Mouse (Mus musculus) ES-E14 (cell line): ENCODE results near the gene Olfr1058. TPM values are rescaled to one million over a fixed set of nuclear protein-coding genes. Genes with fewer than 3 reads are reported as not detected.
"Not testable (repeated sequence)": the region's sequence is repeated elsewhere in the genome, so short reads cannot be mapped to it uniquely, and the experiment has no call there.

Source experiments
- DNase-seq: peaks from one replicate; pipeline ENCODE4 v3.0.0-alpha.2; 2013; ENCODE audit warnings: low read depth, low spot score
- H3K27ac ChIP-seq: 2 replicates; pipeline ENCODE4 v1.5.1; 2012; ENCODE audit warnings: low read depth, mild to moderate bottlenecking, low read length, moderate library complexity, mixed read lengths; ENCODE audit not compliant: poor library complexity, insufficient read depth, severe bottlenecking
- H3K36me3 ChIP-seq: 2 replicates; pipeline ENCODE4 v1.6.1; 2012; ENCODE audit warnings: mild to moderate bottlenecking, low read length, moderate library complexity, mixed read lengths; ENCODE audit not compliant: control insufficient read depth, poor library complexity, insufficient read depth, severe bottlenecking
- H3K4me1 ChIP-seq, 2 experiments: fragments of 150-350 bp in 1 of 2; sonication (generic) in 1 of 2; 2 replicates each; pipeline ENCODE4 v1.6.1; 2012; ENCODE audit warnings: low read length in 2 of 2, mild to moderate bottlenecking in 1 of 2, mixed read lengths in 1 of 2; ENCODE audit not compliant: control insufficient read depth in 2 of 2, insufficient read depth in 2 of 2, poor library complexity in 1 of 2
- H3K4me3 ChIP-seq, 2 experiments: fragments of 150-350 bp in 1 of 2; sonication (generic) in 1 of 2; 2 replicates each; pipeline ENCODE4 v1.5.1; 2012; ENCODE audit warnings: low read length in 2 of 2, low read depth in 1 of 2, mild to moderate bottlenecking in 1 of 2, mixed read lengths in 1 of 2; ENCODE audit not compliant: insufficient read depth in 1 of 2, poor library complexity in 1 of 2, severe bottlenecking in 1 of 2
- H3K9ac ChIP-seq: 2 replicates; pipeline ENCODE4 v1.6.1; 2012; ENCODE audit warnings: low read depth, mild to moderate bottlenecking, low read length, mixed read lengths; ENCODE audit not compliant: poor library complexity, insufficient read depth, severe bottlenecking
- H3K9me3 ChIP-seq: fragments of 150-350 bp; sonication (generic); 2 replicates; pipeline ENCODE4 v1.6.1; 2012; ENCODE audit warnings: low read depth, mild to moderate bottlenecking, low read length; ENCODE audit not compliant: control insufficient read depth, insufficient read depth
- CHD2 ChIP-seq: IDR thresholded peaks from 2 replicates; pipeline ENCODE4 v1.6.1; 2014; ENCODE audit warnings: mild to moderate bottlenecking, low read depth, low read length, inconsistent platforms
- HCFC1 ChIP-seq: IDR thresholded peaks from 2 replicates; pipeline ENCODE4 v1.6.1; 2012; ENCODE audit warnings: low read length, inconsistent platforms, borderline replicate concordance; ENCODE audit not compliant: insufficient read depth
- MAFK ChIP-seq: IDR thresholded peaks from 2 replicates; pipeline ENCODE4 v1.6.1; 2014; ENCODE audit warnings: mild to moderate bottlenecking, low read depth, low read length, inconsistent platforms; ENCODE audit not compliant: insufficient read depth
- ZC3H11A ChIP-seq: IDR thresholded peaks from 2 replicates; pipeline ENCODE4 v1.6.1; 2012; ENCODE audit warnings: low read depth, mild to moderate bottlenecking, inconsistent platforms, low read length, borderline replicate concordance
- ZNF384 ChIP-seq: IDR thresholded peaks from 2 replicates; pipeline ENCODE4 v1.6.1; 2012; ENCODE audit warnings: low read depth, low read length, inconsistent platforms
- in situ Hi-C, 2 experiments: fragments of 600-800 bp; cut with MboI; formaldehyde crosslinking; loops; one replicate each; pipeline ENCODE4 v1.15.1; 2025; ENCODE audit warnings: low sequenced_read_pairs in 2 of 2, inconsistent platforms in 1 of 2; ENCODE audit not compliant: unreplicated experiment in 2 of 2
- total RNA-seq: library from RNA; depleted of rRNA; stranded (reverse); fragments of 300-350 nt; gene quantifications from 2 replicates; pipeline ENCODE4 v1.2.3, GENCODE M21; 2012

Olfr1058 gene
- total RNA-seq, 1 experiment, result not detected

DNA sequence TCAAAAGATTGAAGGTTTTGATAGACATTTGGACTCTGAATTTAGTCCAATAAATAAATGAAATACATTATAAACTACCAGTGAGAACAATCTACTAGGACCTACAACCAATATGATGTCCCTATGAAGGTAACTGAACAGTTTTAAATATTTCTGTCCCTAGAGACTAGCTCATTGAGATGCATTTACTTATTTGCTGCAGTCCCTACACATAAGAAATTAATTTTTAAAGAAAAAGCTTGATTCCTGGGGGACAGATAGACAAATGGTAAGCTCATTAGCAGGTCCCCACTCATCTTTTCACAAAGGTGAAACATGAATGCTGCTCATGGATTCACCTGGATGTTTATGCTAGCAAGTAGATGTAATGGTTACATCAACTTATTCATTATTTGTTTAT, 10.1 kb downstream of the Olfr1058 start, which contains the start of gene Olfr1057:
TSS of gene Olfr1057 (minus strand) at position 101 of the 400 bp plus-strand sequence.
- no peak within 1 kb of the TSS for H3K27ac ChIP-seq
- H3K36me3 ChIP-seq, result no peaks in the 10 kb centered on the region
- H3K9ac ChIP-seq, result no peak within 1 kb of the TSS
- no peak for DNase-seq
- no peak within 1 kb of the TSS for H3K4me3 ChIP-seq
- H3K9me3 ChIP-seq, result no peaks in the 10 kb centered on the region
- TF ChIP-seq HCFC1, result no peak
- TF ChIP-seq CHD2, result no peak
- no peak for TF ChIP-seq ZC3H11A
- TF ChIP-seq MAFK, result no peak
- in situ Hi-C loops, result no loop called here
- no peaks in the 10 kb centered on the region for H3K4me1 ChIP-seq

DNA sequence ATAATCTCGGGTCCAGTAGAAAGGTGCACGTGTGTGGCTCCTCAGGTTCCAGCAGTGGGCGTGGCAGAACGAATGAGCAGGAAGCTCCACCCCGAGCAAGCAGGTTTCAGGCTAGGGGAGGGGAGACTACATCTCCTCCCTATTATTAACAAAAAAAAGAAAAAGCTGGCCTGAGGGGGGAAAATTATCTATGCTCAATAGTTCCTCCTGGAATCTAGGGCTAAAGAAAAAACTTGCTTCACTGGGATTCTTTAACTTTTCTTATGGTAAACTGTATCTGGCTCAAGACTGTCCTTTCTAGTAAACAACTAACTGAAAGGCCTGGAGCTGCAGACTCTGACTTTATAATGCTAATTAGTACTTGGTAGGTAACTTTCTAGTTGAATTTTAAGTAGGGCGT, 22.0 kb downstream of the Olfr1058 start:
- H3K27ac ChIP-seq, H3K9me3 ChIP-seq, H3K4me3 ChIP-seq, H3K36me3 ChIP-seq, H3K9ac ChIP-seq, in situ Hi-C loops, H3K4me1 ChIP-seq: not testable (repeated sequence)
- 0 out of 2 replicates have a peak, but pooled peaks have one; percentile 46 for TF ChIP-seq ZNF384
- peak; percentile 29 for DNase-seq

DNA sequence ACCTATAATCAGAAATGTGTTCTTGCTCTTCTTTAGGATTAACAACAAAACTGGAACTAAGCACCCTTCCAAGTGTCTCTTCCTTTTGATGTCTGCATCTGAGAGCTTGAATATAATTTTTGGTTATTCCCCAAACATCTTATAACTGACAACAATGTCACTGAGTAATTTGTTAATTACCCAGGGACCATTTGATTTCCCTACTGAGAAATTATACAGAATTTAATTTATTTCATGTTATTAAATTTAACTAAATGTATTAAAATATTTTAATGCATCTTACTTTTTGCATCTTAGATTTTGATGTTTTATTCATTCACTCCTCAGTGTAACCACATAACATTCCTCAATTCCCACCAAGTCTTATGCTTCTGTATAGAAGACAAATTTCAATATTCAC, 26.0 kb downstream of the Olfr1058 start, which contains the start of gene Olfr1056:
TSS of gene Olfr1056 (minus strand) at position 101 of the 400 bp plus-strand sequence.
- Histone ChIP-seq H3K4me1 (peaks cover 0 to 7% of the 10 kb centered on the region in 2 experiments; a peak in 1 of 4 replicates), H3K4me3 (no peak within 1 kb of the TSS), H3K9me3 (no peaks in the 10 kb centered on the region), H3K36me3 (no peaks in the 10 kb centered on the region), H3K27ac (no peak within 1 kb of the TSS), H3K9ac (no peak within 1 kb of the TSS)
- TF ChIP-seq CHD2, result no peak
- no peak for TF ChIP-seq ZC3H11A
- no peak for TF ChIP-seq HCFC1
- TF ChIP-seq ZNF384, result no peak
- TF ChIP-seq MAFK, result no peak
- in situ Hi-C loops, result no loop called here
- DNase-seq, result no peak

DNA sequence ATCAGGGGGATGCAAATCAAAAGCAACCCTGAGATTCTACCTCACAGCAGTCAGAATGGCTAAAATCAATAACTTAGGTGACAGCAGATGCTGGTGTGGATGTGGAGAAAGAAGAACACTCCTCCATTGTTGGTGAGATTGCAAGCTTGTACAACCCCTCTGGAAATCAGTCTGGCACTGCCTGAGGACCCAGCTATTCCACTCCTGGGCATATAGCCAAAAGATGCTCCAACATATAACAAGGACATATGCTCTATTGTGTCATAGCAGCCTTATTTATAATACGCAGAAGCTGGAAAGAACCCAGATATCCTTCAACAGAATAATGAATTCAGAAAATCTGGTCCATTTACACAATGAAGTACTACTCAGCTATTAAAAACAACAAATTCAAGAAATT, 36.6 kb downstream of the Olfr1058 start:
- DNase-seq, H3K4me3 ChIP-seq, H3K4me1 ChIP-seq, in situ Hi-C loops, H3K36me3 ChIP-seq, H3K27ac ChIP-seq, H3K9me3 ChIP-seq, H3K9ac ChIP-seq: not testable (repeated sequence)

DNA sequence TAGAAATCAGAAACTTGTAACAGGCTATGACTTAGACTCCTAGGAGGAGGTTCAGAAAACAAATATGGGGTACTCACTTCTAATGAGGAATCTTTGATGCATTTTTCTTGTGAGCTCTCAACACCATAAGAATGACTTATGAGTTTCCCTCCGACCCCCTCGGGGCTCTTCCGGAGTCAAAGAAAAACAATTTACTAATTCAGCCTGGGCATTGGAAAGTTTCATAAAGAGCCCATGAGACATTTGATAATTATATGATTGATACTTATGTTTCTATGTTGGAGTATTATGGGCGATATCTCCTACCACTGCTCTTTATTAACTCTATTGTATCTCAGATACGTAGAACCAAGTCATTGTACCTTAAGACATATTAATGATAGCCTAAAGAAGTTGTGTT, 38.2 kb downstream of the Olfr1058 start, which contains the start of gene Olfr1055:
TSS of gene Olfr1055 (minus strand) at position 101 of the 400 bp plus-strand sequence.
- H3K36me3 ChIP-seq, result no peaks in the 10 kb centered on the region
- H3K27ac ChIP-seq, result no peak within 1 kb of the TSS
- H3K9me3 ChIP-seq, result no peaks in the 10 kb centered on the region; the same call in none of the 2 replicates
- H3K4me3 ChIP-seq, result no peak within 1 kb of the TSS
- H3K4me1 ChIP-seq, result no peaks in the 10 kb centered on the region
- no peak within 1 kb of the TSS for H3K9ac ChIP-seq
- no peak for DNase-seq
- in situ Hi-C loops, result no loop called here
- no peak for TF ChIP-seq CHD2
- TF ChIP-seq ZNF384, result no peak
- no peak for TF ChIP-seq HCFC1
- TF ChIP-seq MAFK, result no peak
- no peak for TF ChIP-seq ZC3H11A
